Mouse (Mus musculus) myocyte (in vitro differentiated cells): ENCODE measurements around the gene Churc1.

ENCODE experiments used
- E2F4 ChIP-seq: IDR thresholded peaks from one replicate; pipeline ENCODE4 v1.6.1; 2011; ENCODE audit warnings: mild to moderate bottlenecking, control low read depth, moderate library complexity; ENCODE audit not compliant: insufficient read depth
- POLR2A ChIP-seq: IDR thresholded peaks from one replicate; pipeline ENCODE4 v1.6.1; 2011; ENCODE audit warnings: low read depth, mild to moderate bottlenecking, control low read depth, moderate library complexity; ENCODE audit not compliant: insufficient read length
- POLR2AphosphoS2 ChIP-seq: IDR thresholded peaks from one replicate; pipeline ENCODE4 v1.6.1; 2011; ENCODE audit warnings: low read depth, control low read depth; ENCODE audit not compliant: insufficient read length

- TF ChIP-seq POLR2A (no peak), E2F4 (no peak), POLR2AphosphoS2 (no peak)
These were observed 54.5 kb downstream of the Churc1 start for GRCm38 (mm10) chr12:76819816-76820215.
